In genomic region chr6:53880530-53881234, GRCm38 (mm10) we compare ENCODE assay signal across 9 mouse cellular contexts.
DNase-seq lines count a peak whose midpoint lies in the region; ATAC-seq and TF ChIP-seq lines count a peak whose summit lies in the region.
"Had no signal": no experiment of that assay in that cellular context is flagged by ENCODE, and none has a peak within 500 bp of the region (broad histone marks: within the 10 kb centered on the region; RNA-seq: fewer than 3 reads in every experiment).

No protein-coding gene starts in this region.

- no peak for ATAC-seq in heart, embryonic 12.5 days (ENCODE audit: insufficient number of reproducible peaks, low FRiP score)
- ATAC-seq in heart, embryonic 15.5 days (replicated peaks; ENCODE audit: insufficient number of reproducible peaks, insufficient read depth, low FRiP score, low read depth): no peak
- ATAC-seq in limb, embryonic 14.5 days (ENCODE audit: low FRiP score, low read depth): no peak
- ATAC-seq in neural tube, embryonic 15.5 days (ENCODE audit: low FRiP score): peak; percentile 67

- no peak overlapping the region for H3K27ac ChIP-seq in heart, embryonic 12.5 days (ENCODE audit: poor library complexity, severe bottlenecking)
- H3K27ac ChIP-seq in heart, embryonic 15.5 days: peak overlapping the region; percentile 58
- H3K27ac ChIP-seq in limb, embryonic 14.5 days (replicated peaks; ENCODE audit: low read depth, low read length): peak overlapping the region; percentile 63
- peak overlapping the region; percentile 70 for H3K27ac ChIP-seq in neural tube, embryonic 15.5 days (replicated peaks)

- H3K4me3 ChIP-seq in heart, embryonic 12.5 days: peak overlapping the region; percentile 1
- H3K4me3 ChIP-seq in heart, embryonic 15.5 days: peak overlapping the region; percentile 19; the same call in 1 of the 2 replicates
- no peak overlapping the region for H3K4me3 ChIP-seq in limb, embryonic 14.5 days (replicated peaks; ENCODE audit: low read length)
- peak overlapping the region; percentile 13 for H3K4me3 ChIP-seq in neural tube, embryonic 15.5 days (replicated peaks)

- H3K9me3 ChIP-seq in heart, embryonic 12.5 days (replicated peaks): no peaks in the 10 kb centered on the region
- no peaks in the 10 kb centered on the region for H3K9me3 ChIP-seq in heart, embryonic 15.5 days (replicated peaks)
- no peaks in the 10 kb centered on the region for H3K9me3 ChIP-seq in limb, embryonic 14.5 days (ENCODE audit: control insufficient read depth, low read length)
- no peaks in the 10 kb centered on the region for H3K9me3 ChIP-seq in neural tube, embryonic 15.5 days (replicated peaks)

- H3K9ac ChIP-seq in heart, embryonic 12.5 days: no peak overlapping the region
- H3K9ac ChIP-seq in heart, embryonic 15.5 days: no peak overlapping the region
- H3K9ac ChIP-seq in limb, embryonic 14.5 days (ENCODE audit: low read depth, low read length, severe bottlenecking): no peak overlapping the region
- H3K9ac ChIP-seq in neural tube, embryonic 15.5 days (replicated peaks): peak overlapping the region; percentile 31; the same call in 1 of the 2 replicates

- TF ChIP-seq POLR2A in limb, embryonic 14.5 days (IDR thresholded peaks at IDR 0.05; ENCODE audit: borderline replicate concordance, extremely low read depth, insufficient read depth, insufficient read length): no peak

- no peaks in the 10 kb centered on the region for H3K4me1 ChIP-seq in heart, embryonic 12.5 days (replicated peaks)
- H3K4me1 ChIP-seq in heart, embryonic 15.5 days (replicated peaks): 0 out of 2 replicates have a peak, but pooled peaks cover 2% of the 10 kb centered on the region
- H3K4me1 ChIP-seq in limb, embryonic 14.5 days (ENCODE audit: control insufficient read depth, insufficient read depth, low read length): peaks cover 27% of the 10 kb centered on the region
- H3K4me1 ChIP-seq in neural tube, embryonic 15.5 days: peaks cover 22% of the 10 kb centered on the region

- H3K36me3 ChIP-seq in heart, embryonic 12.5 days: no peaks in the 10 kb centered on the region
- no peaks in the 10 kb centered on the region for H3K36me3 ChIP-seq in heart, embryonic 15.5 days
- no peaks in the 10 kb centered on the region for H3K36me3 ChIP-seq in limb, embryonic 14.5 days (ENCODE audit: control insufficient read depth, insufficient read depth, low read length)
- H3K36me3 ChIP-seq in neural tube, embryonic 15.5 days: no peaks in the 10 kb centered on the region

- peak overlapping the region; percentile 48 for H3K4me2 ChIP-seq in heart, embryonic 12.5 days
- peak overlapping the region; percentile 47 for H3K4me2 ChIP-seq in heart, embryonic 15.5 days
- peak overlapping the region; percentile 26; the same call in 1 of the 2 replicates for H3K4me2 ChIP-seq in limb, embryonic 14.5 days (replicated peaks; ENCODE audit: low read depth, low read length, severe bottlenecking)
- peak overlapping the region; percentile 45 for H3K4me2 ChIP-seq in neural tube, embryonic 15.5 days

- DNase-seq in heart, postnatal 4 days: no peak
- DNase-seq in cerebellum, adult 9-10 months: peak; percentile 18
- no peak for DNase-seq in limb, embryonic 14.5 days (ENCODE audit: low spot score)
- no peak for DNase-seq in adrenal gland, adult 8-10 months
- DNase-seq in gastrocnemius, postnatal 4 days (ENCODE audit: low spot score in 2 of 2): no peak

- WGBS in heart, embryonic 12.5 days: 37% methylated on average over 14 of the region's 14 CpGs
- WGBS in heart, embryonic 15.5 days: 32% methylated on average over 14 of the region's 14 CpGs
- 29% methylated on average over 14 of the region's 14 CpGs for WGBS in limb, embryonic 14.5 days
- WGBS in neural tube, embryonic 15.5 days: 5% methylated on average over 14 of the region's 14 CpGs

- no peaks in the 10 kb centered on the region for H3K27me3 ChIP-seq in heart, embryonic 12.5 days (replicated peaks)
- no peaks in the 10 kb centered on the region for H3K27me3 ChIP-seq in heart, embryonic 15.5 days
- no peaks in the 10 kb centered on the region for H3K27me3 ChIP-seq in limb, embryonic 14.5 days (ENCODE audit: control insufficient read depth, insufficient read depth, low read length)
- no peaks in the 10 kb centered on the region; the same call in 1 of the 2 replicates for H3K27me3 ChIP-seq in neural tube, embryonic 15.5 days (replicated peaks)
- H3K27me3 ChIP-seq: CH12.LX had no signal
